ENCODE assay signal across 8 mouse cellular contexts in genomic region chr8:105142395-105142794, GRCm38 (mm10). TPM values are rescaled to one million over a fixed set of nuclear protein-coding genes. Genes with fewer than 3 reads are reported as not detected.
DNase-seq lines count a peak whose midpoint lies in the region; ATAC-seq lines count a peak whose summit lies in the region.
"Had no signal": no experiment of that assay in that cellular context is flagged by ENCODE, and none has a peak within 500 bp of the region (broad histone marks: within the 10 kb centered on the region; RNA-seq: fewer than 3 reads in every experiment).

No protein-coding gene starts in this region.

- peaks cover 4% of the 10 kb centered on the region; the same call in 1 of the 2 replicates for H3K4me1 ChIP-seq in hindbrain, embryonic 10.5 days (replicated peaks)
- H3K4me1 ChIP-seq in hindbrain, embryonic 14.5 days (replicated peaks; ENCODE audit: control insufficient read depth, insufficient read depth, low read length): no peaks in the 10 kb centered on the region
- no peaks in the 10 kb centered on the region for H3K4me1 ChIP-seq in embryonic facial prominence, embryonic 13.5 days
- no peaks in the 10 kb centered on the region for H3K4me1 ChIP-seq in liver, embryonic 15.5 days (replicated peaks)

- WGBS in hindbrain, embryonic 10.5 days: 39% methylated on average over 19 of the region's 19 CpGs
- 41% methylated on average over 19 of the region's 19 CpGs for WGBS in hindbrain, embryonic 14.5 days
- 33% methylated on average over 19 of the region's 19 CpGs for WGBS in embryonic facial prominence, embryonic 13.5 days
- 30% methylated on average over 19 of the region's 19 CpGs for WGBS in liver, embryonic 15.5 days (ENCODE audit: insufficient replicate concordance)

- ATAC-seq in hindbrain, embryonic 14.5 days (ENCODE audit: low FRiP score): no peak
- ATAC-seq in embryonic facial prominence, embryonic 13.5 days (ENCODE audit: insufficient number of reproducible peaks, insufficient read depth, low FRiP score, low TSS enrichment, low read depth): 0 out of 2 replicates have a peak, but pooled peaks have one; percentile 52
- ATAC-seq in liver, embryonic 15.5 days (ENCODE audit: insufficient read depth): no peak

- no peak overlapping the region for H3K27ac ChIP-seq in hindbrain, embryonic 10.5 days
- no peak overlapping the region for H3K27ac ChIP-seq in hindbrain, embryonic 14.5 days
- H3K27ac ChIP-seq in embryonic facial prominence, embryonic 13.5 days: no peak overlapping the region
- no peak overlapping the region for H3K27ac ChIP-seq in liver, embryonic 15.5 days (replicated peaks)

- no peak for DNase-seq in hindbrain, embryonic 10.5 days (ENCODE audit: low spot score)
- no peak for DNase-seq in hindbrain, embryonic 14.5 days (ENCODE audit: low spot score)
- DNase-seq in ES-CJ7 (ENCODE audit: low read depth, low spot score): peak; percentile 40
- no peak for DNase-seq in frontal cortex, postnatal 36 days (ENCODE audit: low spot score in 2 of 2)
- DNase-seq in urinary bladder, postnatal 36 days (ENCODE audit: low spot score in 2 of 2): no peak
- DNase-seq: cerebellum, postnatal 14 days had no signal

- peaks cover 11% of the 10 kb centered on the region; the same call in 1 of the 2 replicates for H3K27me3 ChIP-seq in hindbrain, embryonic 10.5 days (ENCODE audit: insufficient read depth, poor library complexity, severe bottlenecking)
- H3K27me3 ChIP-seq in hindbrain, embryonic 14.5 days (ENCODE audit: control insufficient read depth, insufficient read depth, low read length): no peaks in the 10 kb centered on the region
- no peaks in the 10 kb centered on the region for H3K27me3 ChIP-seq in embryonic facial prominence, embryonic 13.5 days
- H3K27me3 ChIP-seq in liver, embryonic 15.5 days: peaks cover 8% of the 10 kb centered on the region

- H3K9me3 ChIP-seq in hindbrain, embryonic 10.5 days: no peaks in the 10 kb centered on the region
- no peaks in the 10 kb centered on the region for H3K9me3 ChIP-seq in hindbrain, embryonic 14.5 days (ENCODE audit: control insufficient read depth, low read length)
- no peaks in the 10 kb centered on the region for H3K9me3 ChIP-seq in embryonic facial prominence, embryonic 13.5 days
- no peaks in the 10 kb centered on the region for H3K9me3 ChIP-seq in liver, embryonic 15.5 days (replicated peaks)

- H3K4me3 ChIP-seq in hindbrain, embryonic 10.5 days: peak overlapping the region; percentile 11; the same call in 1 of the 2 replicates
- no peak overlapping the region for H3K4me3 ChIP-seq in hindbrain, embryonic 14.5 days (replicated peaks; ENCODE audit: low read length)
- peak overlapping the region; percentile 14; the same call in 1 of the 2 replicates for H3K4me3 ChIP-seq in embryonic facial prominence, embryonic 13.5 days
- H3K4me3 ChIP-seq in liver, embryonic 15.5 days (replicated peaks): no peak overlapping the region

- no peak overlapping the region for H3K9ac ChIP-seq in hindbrain, embryonic 14.5 days
- H3K9ac ChIP-seq in embryonic facial prominence, embryonic 13.5 days: no peak overlapping the region
- no peak overlapping the region for H3K9ac ChIP-seq in liver, embryonic 15.5 days

- no peaks in the 10 kb centered on the region for H3K36me3 ChIP-seq in hindbrain, embryonic 10.5 days
- no peaks in the 10 kb centered on the region for H3K36me3 ChIP-seq in hindbrain, embryonic 14.5 days (replicated peaks; ENCODE audit: control insufficient read depth, insufficient read depth)
- no peaks in the 10 kb centered on the region for H3K36me3 ChIP-seq in embryonic facial prominence, embryonic 13.5 days
- H3K36me3 ChIP-seq in liver, embryonic 15.5 days (replicated peaks): no peaks in the 10 kb centered on the region

- H3K4me2 ChIP-seq in hindbrain, embryonic 14.5 days (replicated peaks): no peak overlapping the region
- peak overlapping the region; percentile 37 for H3K4me2 ChIP-seq in embryonic facial prominence, embryonic 13.5 days
- peak overlapping the region; percentile 21 for H3K4me2 ChIP-seq in liver, embryonic 15.5 days

RNA-seq across cellular contexts. Expression of gene Ces4a, which starts 10.8 kb away (rescaled TPM):
- not detected in 2 replicates for polyA plus RNA-seq in hindbrain, embryonic 10.5 days (2016; fragmentation: Nextera tagmentation; extraction: Ambion mirVana)
- polyA plus RNA-seq in hindbrain, embryonic 14.5 days (2014; fragmentation: Nextera tagmentation; extraction: Ambion mirVana): 0.08 TPM in 1 of 2 replicates, not detected in the other
- 0.18 TPM in 1 of 2 replicates, not detected in the other for polyA plus RNA-seq in embryonic facial prominence, embryonic 13.5 days (2015; fragmentation: Nextera tagmentation; extraction: Ambion mirVana)
- polyA plus RNA-seq in liver, embryonic 15.5 days (2015; fragmentation: Nextera tagmentation; extraction: Ambion mirVana): not detected in 2 replicates

RNA-seq across cellular contexts. Expression of gene Cbfb, which starts 28.1 kb away (rescaled TPM):
- polyA plus RNA-seq in hindbrain, embryonic 10.5 days (2016; fragmentation: Nextera tagmentation; extraction: Ambion mirVana): 42.1 and 54.9 TPM in 2 replicates
- polyA plus RNA-seq in hindbrain, embryonic 14.5 days (2014; fragmentation: Nextera tagmentation; extraction: Ambion mirVana): 34.1 and 41.7 TPM in 2 replicates
- polyA plus RNA-seq in embryonic facial prominence, embryonic 13.5 days (2015; fragmentation: Nextera tagmentation; extraction: Ambion mirVana): 102 and 118 TPM in 2 replicates
- polyA plus RNA-seq in liver, embryonic 15.5 days (2015; fragmentation: Nextera tagmentation; extraction: Ambion mirVana): 6.5 and 7.0 TPM in 2 replicates

RNA-seq across cellular contexts. Expression of gene Ces3b, which starts 58.8 kb away (rescaled TPM):
- not detected in 2 replicates for polyA plus RNA-seq in hindbrain, embryonic 10.5 days (2016; fragmentation: Nextera tagmentation; extraction: Ambion mirVana)
- not detected in 2 replicates for polyA plus RNA-seq in hindbrain, embryonic 14.5 days (2014; fragmentation: Nextera tagmentation; extraction: Ambion mirVana)
- not detected in 2 replicates for polyA plus RNA-seq in embryonic facial prominence, embryonic 13.5 days (2015; fragmentation: Nextera tagmentation; extraction: Ambion mirVana)
- not detected in 2 replicates for polyA plus RNA-seq in liver, embryonic 15.5 days (2015; fragmentation: Nextera tagmentation; extraction: Ambion mirVana)

Comparison
In these comparisons a context has a peak if more than half of its experiments do, and no peak if none do; other contexts are left out.
1. H3K4me3 ChIP-seq: peak in hindbrain, embryonic 10.5 days (single experiment) and embryonic facial prominence, embryonic 13.5 days (single experiment); none in hindbrain, embryonic 14.5 days (single experiment) and liver, embryonic 15.5 days (single experiment).